Comparison of ENCODE assay signal across 25 mouse cellular contexts in the genomic region with DNA sequence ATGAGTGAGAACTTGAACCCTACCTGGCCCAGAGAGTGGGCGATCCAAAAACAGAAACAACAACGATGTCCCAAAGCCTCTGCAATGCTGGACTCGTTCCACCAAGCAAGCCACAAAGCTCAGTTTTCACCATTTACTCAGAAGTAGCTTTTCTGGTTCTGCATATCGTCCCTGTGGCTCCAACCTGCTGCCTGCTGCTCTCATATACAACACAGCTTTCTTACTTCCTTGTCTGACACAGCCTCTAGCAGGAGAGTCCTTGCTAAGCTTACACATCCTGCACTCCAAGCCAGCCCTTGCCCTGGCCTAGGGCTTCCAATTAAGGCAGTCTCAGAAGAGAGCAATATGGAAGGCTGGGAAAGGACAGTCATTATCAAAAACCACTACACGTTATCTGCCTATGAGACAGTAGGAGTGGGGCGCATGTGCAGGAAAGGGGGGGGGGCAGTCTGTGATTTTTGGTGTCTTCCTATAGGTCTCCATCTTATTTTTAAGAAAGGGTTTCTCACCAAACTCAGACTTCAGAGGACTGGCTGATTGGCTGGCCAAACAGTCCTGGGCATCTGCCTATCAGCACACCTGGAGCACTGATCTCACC.
A peak's percentile ranks its signal among the peaks of the same experiment; 100 is the strongest.
DNase-seq lines count a peak whose midpoint lies in the region; ATAC-seq and TF ChIP-seq lines count a peak whose summit lies in the region.
"Had no signal": no experiment of that assay in that cellular context is flagged by ENCODE, and none has a peak within 500 bp of the region (broad histone marks: within the 10 kb centered on the region; RNA-seq: fewer than 3 reads in every experiment).

No protein-coding gene starts in this region.

- intact Hi-C loops in left cerebral cortex, adult 2 months (cut with DNase I): no loop called here
- intact Hi-C loops in gastrocnemius, postnatal 14 days (cut with DNase I; ENCODE audit: low total_unique reads): no loop called here

- no peak for ATAC-seq in limb, embryonic 15.5 days (ENCODE audit: insufficient number of reproducible peaks, low FRiP score, low TSS enrichment, low read depth)
- peak; percentile 77 for ATAC-seq in stomach, embryonic 14.5 days (ENCODE audit: insufficient number of reproducible peaks, insufficient read depth, low FRiP score, low read depth)
- ATAC-seq: forebrain, embryonic 16.5 days; hindbrain, postnatal 0 days; liver, embryonic 12.5 days had no signal

- TF ChIP-seq CTCF in left cerebral cortex, adult 2 months (IDR thresholded peaks at IDR 0.05): no peak

- no peaks in the 10 kb centered on the region for H3K9me3 ChIP-seq in limb, embryonic 15.5 days
- H3K9me3 ChIP-seq in limb, embryonic 10.5 days (replicated peaks): no peaks in the 10 kb centered on the region
- no peaks in the 10 kb centered on the region for H3K9me3 ChIP-seq in stomach, embryonic 14.5 days (ENCODE audit: control insufficient read depth, low read depth, low read length)
- H3K9me3 ChIP-seq: heart, embryonic 12.5 days; limb, embryonic 12.5 days; liver, embryonic 12.5 days had no signal

- no peak for DNase-seq in limb, embryonic 10.5 days (ENCODE audit: low spot score)
- peak; percentile 56 for DNase-seq in urinary bladder, postnatal 14 days (ENCODE audit: low spot score)
- no peak for DNase-seq in urinary bladder, postnatal 4 days (ENCODE audit: low spot score in 2 of 2)
- DNase-seq in left cerebral cortex, adult 2 months (ENCODE audit: extremely low spot score in 1 of 2, low spot score in 2 of 2): no peak
- no peak for DNase-seq in gastrocnemius, postnatal 14 days
- DNase-seq: adrenal gland, adult 2 months; cerebellum, adult 11 months; gastrocnemius, postnatal 25 days; heart, adult 18-20 months; heart, postnatal 10 days; kidney, adult 18-20 months; thymus, adult 2 months; thymus, postnatal 4 days had no signal

- H3K9ac ChIP-seq in limb, embryonic 15.5 days: no peak overlapping the region
- H3K9ac ChIP-seq in stomach, embryonic 14.5 days (replicated peaks; ENCODE audit: low read depth, low read length): no peak overlapping the region
- H3K9ac ChIP-seq: heart, embryonic 12.5 days; limb, embryonic 12.5 days; liver, embryonic 12.5 days had no signal

- H3K36me3 ChIP-seq in limb, embryonic 15.5 days: no peaks in the 10 kb centered on the region
- H3K36me3 ChIP-seq in limb, embryonic 10.5 days: peaks cover 9% of the 10 kb centered on the region; the same call in 1 of the 2 replicates
- no peaks in the 10 kb centered on the region for H3K36me3 ChIP-seq in stomach, embryonic 14.5 days (ENCODE audit: control insufficient read depth, insufficient read depth, low read length)
- H3K36me3 ChIP-seq: G1E; heart, embryonic 12.5 days; liver, embryonic 12.5 days had no signal

- peaks cover 23% of the 10 kb centered on the region for H3K4me1 ChIP-seq in limb, embryonic 15.5 days
- H3K4me1 ChIP-seq in limb, embryonic 10.5 days: peaks cover 30% of the 10 kb centered on the region
- no peaks in the 10 kb centered on the region; the same call in 1 of the 2 replicates for H3K4me1 ChIP-seq in stomach, embryonic 14.5 days (ENCODE audit: control insufficient read depth, insufficient read depth, low read length)
- H3K4me1 ChIP-seq: liver, embryonic 12.5 days had no signal

- no peak overlapping the region for H3K4me2 ChIP-seq in limb, embryonic 15.5 days
- H3K4me2 ChIP-seq in stomach, embryonic 14.5 days (replicated peaks; ENCODE audit: low read depth, low read length): no peak overlapping the region
- H3K4me2 ChIP-seq: heart, embryonic 12.5 days; limb, embryonic 12.5 days; liver, embryonic 12.5 days; midbrain, embryonic 11.5 days had no signal

- H3K27ac ChIP-seq in limb, embryonic 15.5 days: peak overlapping the region; percentile 33
- no peak overlapping the region for H3K27ac ChIP-seq in limb, embryonic 10.5 days
- peak overlapping the region; percentile 39; the same call in 1 of the 2 replicates for H3K27ac ChIP-seq in stomach, embryonic 14.5 days (ENCODE audit: low read length)
- H3K27ac ChIP-seq in left cerebral cortex, adult 2 months: no peak overlapping the region
- H3K27ac ChIP-seq: hindbrain, postnatal 0 days; kidney, postnatal 0 days; limb, embryonic 12.5 days; liver, embryonic 12.5 days; macrophage had no signal

- H3K27me3 ChIP-seq in limb, embryonic 15.5 days: no peaks in the 10 kb centered on the region
- no peaks in the 10 kb centered on the region for H3K27me3 ChIP-seq in limb, embryonic 10.5 days (ENCODE audit: low read depth, poor library complexity, severe bottlenecking)
- H3K27me3 ChIP-seq in stomach, embryonic 14.5 days (ENCODE audit: control insufficient read depth, insufficient read depth, low read length): no peaks in the 10 kb centered on the region
- H3K27me3 ChIP-seq: CH12.LX; heart, embryonic 12.5 days; limb, embryonic 12.5 days; liver, embryonic 12.5 days had no signal

- no peak overlapping the region for H3K4me3 ChIP-seq in limb, embryonic 15.5 days
- H3K4me3 ChIP-seq in limb, embryonic 10.5 days: no peak overlapping the region
- H3K4me3 ChIP-seq in stomach, embryonic 14.5 days (ENCODE audit: low read depth, low read length): no peak overlapping the region
- no peak overlapping the region for H3K4me3 ChIP-seq in left cerebral cortex, adult 2 months
- H3K4me3 ChIP-seq: heart, embryonic 12.5 days; limb, embryonic 12.5 days; liver, embryonic 12.5 days had no signal

- 60% methylated on average over 6 of the region's 6 CpGs for WGBS in limb, embryonic 15.5 days
- WGBS in limb, embryonic 10.5 days: 85% methylated on average over 6 of the region's 6 CpGs
- WGBS in stomach, embryonic 14.5 days: 69% methylated on average over 6 of the region's 6 CpGs

Comparison
In these comparisons a context has a peak if more than half of its experiments do, and no peak if none do; other contexts are left out.
1. H3K27ac ChIP-seq: peak in limb, embryonic 15.5 days (single experiment) and stomach, embryonic 14.5 days (single experiment); none in limb, embryonic 10.5 days (single experiment) and left cerebral cortex, adult 2 months (single experiment).